Comparison of ENCODE assay signal across 17 mouse cellular contexts in the genomic region with DNA sequence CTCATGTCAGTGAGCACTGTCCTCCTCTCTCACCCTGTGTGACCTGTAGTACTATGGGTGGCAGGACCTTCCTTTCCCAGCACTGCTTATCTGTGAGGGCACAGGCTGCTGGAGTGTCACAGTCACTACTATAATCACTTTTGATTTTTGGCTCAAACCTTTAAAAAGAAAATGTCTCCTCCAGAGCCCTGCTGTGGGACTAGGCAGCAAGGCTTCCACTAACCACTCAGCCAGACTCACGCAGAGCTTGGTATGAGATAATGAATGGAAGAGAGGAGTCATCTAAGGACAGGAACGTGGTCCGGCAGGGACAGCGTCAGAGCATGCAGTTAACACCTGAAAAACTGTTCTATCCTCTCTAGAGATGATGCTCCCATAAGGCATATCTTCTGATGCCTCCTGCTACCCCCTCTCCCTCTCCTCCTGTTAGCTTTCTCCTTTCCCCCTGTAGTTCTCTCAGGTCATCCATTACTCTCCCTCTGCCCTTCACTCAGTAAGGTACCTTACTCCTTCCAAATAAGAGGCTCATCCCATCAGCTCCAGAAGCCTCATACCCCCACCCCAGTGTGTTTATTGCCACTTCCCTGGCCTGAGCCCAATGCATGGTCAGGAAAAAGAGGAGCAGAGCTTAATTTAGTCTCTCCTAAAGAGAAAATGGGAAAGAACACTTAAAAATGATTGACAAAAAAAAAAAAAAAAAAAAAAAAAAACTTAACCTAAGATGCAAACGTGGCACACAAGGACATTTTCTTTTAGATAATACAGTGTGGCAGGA. TPM values are rescaled to one million over a fixed set of nuclear protein-coding genes. Genes with fewer than 3 reads are reported as not detected.
DNase-seq lines count a peak whose midpoint lies in the region.
"Had no signal": no experiment of that assay in that cellular context is flagged by ENCODE, and none has a peak within 500 bp of the region (broad histone marks: within the 10 kb centered on the region; RNA-seq: fewer than 3 reads in every experiment).

No protein-coding gene starts in this region.

- intact Hi-C loops in heart, postnatal 36 days (cut with DNase I), result no loop called here

- DNase-seq in cerebellum, postnatal 14 days, result peak; percentile 65 to 72
- no peak for DNase-seq in cerebellum, adult 18-20 months
- peak; percentile 73 for DNase-seq in heart, adult 11 months
- DNase-seq in heart, postnatal 36 days, result no peak
- peak; percentile 8 for DNase-seq in brain, adult 2 months (ENCODE audit: low read depth, low spot score)
- DNase-seq in spleen, adult 12 weeks (ENCODE audit: low spot score), result no peak
- DNase-seq: adrenal gland, adult 8-10 months; adrenal gland, postnatal 14 days; adrenal gland, postnatal 36 days; cerebellum, adult 11-12 months; cerebellum, adult 9-10 months; cerebellum, postnatal 36 days; embryo, embryonic 11 days; forebrain, postnatal 0 days had no signal

RNA-seq across cellular contexts. Expression of gene Rbmxl2, which starts 41.2 kb away (rescaled TPM):
- not detected for total RNA-seq in heart, postnatal 36 days (2021)
- total RNA-seq: adrenal gland, adult 18-20 months; adrenal gland, adult 8-10 months; adrenal gland, postnatal 14 days; adrenal gland, postnatal 36 days; common myeloid progenitor, adult 5-6 weeks; forebrain, postnatal 0 days; MEL had no signal

Comparison
In these comparisons a context has a peak if more than half of its experiments do, and no peak if none do; other contexts are left out.
1. DNase-seq: peak in cerebellum, postnatal 14 days (2 of 2), heart, adult 11 months (single experiment) and brain, adult 2 months (single experiment); none in cerebellum, adult 18-20 months (0 of 2), heart, postnatal 36 days (0 of 2) and spleen, adult 12 weeks (single experiment).